Mouse (Mus musculus): ENCODE measurements around the gene Bcr. TPM values are rescaled to one million over a fixed set of nuclear protein-coding genes. Genes with fewer than 3 reads are reported as not detected.

Bcr gene
- polyA plus RNA-seq (2015; fragmentation: Nextera tagmentation; extraction: Ambion mirVana), result 11.7 and 12.9 TPM in 2 replicates

GRCm38 (mm10) chr10:75060217-75060842 is at the start of gene Bcr:
Gene Bcr, plus strand, starts transcription at chr10:75060592.
- no peaks in the 10 kb centered on the region for H3K9me3 ChIP-seq
- WGBS, result under 1% methylated on average over 54 of the region's 73 CpGs
- H3K27me3 ChIP-seq (replicated peaks), result peaks cover 3% of the 10 kb centered on the region; the same call in 1 of the 2 replicates
- H3K9ac ChIP-seq, result peak within 1 kb of the TSS; percentile 77
- ATAC-seq, result peak; percentile 89
- H3K4me2 ChIP-seq (replicated peaks), result peak within 1 kb of the TSS; percentile 90
- H3K4me3 ChIP-seq (replicated peaks), result peak within 1 kb of the TSS; percentile 91
- peaks cover 34% of the 10 kb centered on the region for H3K4me1 ChIP-seq (replicated peaks)
- no peak within 1 kb of the TSS; the same call in 1 of the 2 replicates for H3K27ac ChIP-seq
- no peaks in the 10 kb centered on the region for H3K36me3 ChIP-seq

GRCm38 (mm10) chr10:75010704-75011103 is 49.7 kb upstream of the Bcr start:
- Histone ChIP-seq H3K27me3 (replicated peaks) (no peaks in the 10 kb centered on the region), H3K4me1 (replicated peaks) (no peaks in the 10 kb centered on the region), H3K27ac (no peak overlapping the region), H3K9me3 (no peaks in the 10 kb centered on the region), H3K36me3 (no peaks in the 10 kb centered on the region), H3K4me3 (replicated peaks) (no peak overlapping the region), H3K4me2 (replicated peaks) (no peak overlapping the region), H3K9ac (no peak overlapping the region)
- WGBS, result 87% methylated on average over 15 of the region's 15 CpGs
- ATAC-seq, result no peak

- H3K27ac ChIP-seq, result no peak overlapping the region
- no peaks in the 10 kb centered on the region for H3K9me3 ChIP-seq
- no peak overlapping the region for H3K4me3 ChIP-seq (replicated peaks)
- no peak overlapping the region for H3K4me2 ChIP-seq (replicated peaks)
- no peak for ATAC-seq
- no peaks in the 10 kb centered on the region for H3K36me3 ChIP-seq
- H3K4me1 ChIP-seq (replicated peaks), result no peaks in the 10 kb centered on the region
- 67% methylated on average over 14 of the region's 14 CpGs for WGBS
- H3K27me3 ChIP-seq (replicated peaks), result no peaks in the 10 kb centered on the region
- H3K9ac ChIP-seq, result no peak overlapping the region
These were observed 44.9 kb upstream of the Bcr start for GRCm38 (mm10) chr10:75015465-75015864.

- Histone ChIP-seq H3K27ac (no peak overlapping the region), H3K9me3 (no peaks in the 10 kb centered on the region), H3K9ac (no peak overlapping the region), H3K4me2 (replicated peaks) (no peak overlapping the region), H3K4me3 (replicated peaks) (no peak overlapping the region), H3K4me1 (replicated peaks) (no peaks in the 10 kb centered on the region), H3K36me3 (no peaks in the 10 kb centered on the region), H3K27me3 (replicated peaks) (no peaks in the 10 kb centered on the region)
- ATAC-seq, result no peak
- 89% methylated on average over 4 of the region's 4 CpGs for WGBS
These were observed 43.9 kb upstream of the Bcr start for GRCm38 (mm10) chr10:75016481-75016880.

- no peak overlapping the region for H3K27ac ChIP-seq
- H3K4me3 ChIP-seq (replicated peaks), result no peak overlapping the region
- no peaks in the 10 kb centered on the region for H3K4me1 ChIP-seq (replicated peaks)
- no peaks in the 10 kb centered on the region for H3K36me3 ChIP-seq
- H3K27me3 ChIP-seq (replicated peaks), result no peaks in the 10 kb centered on the region
- no peak overlapping the region for H3K4me2 ChIP-seq (replicated peaks)
- no peaks in the 10 kb centered on the region for H3K9me3 ChIP-seq
- WGBS, result 28% methylated on average over 2 of the region's 2 CpGs
- H3K9ac ChIP-seq, result no peak overlapping the region
- no peak for ATAC-seq
These were observed 40.1 kb upstream of the Bcr start for GRCm38 (mm10) chr10:75020271-75020670.

- no peak overlapping the region for H3K4me2 ChIP-seq (replicated peaks)
- H3K4me3 ChIP-seq (replicated peaks), result no peak overlapping the region
- no peak overlapping the region for H3K27ac ChIP-seq
- H3K4me1 ChIP-seq (replicated peaks), result no peaks in the 10 kb centered on the region
- no peaks in the 10 kb centered on the region for H3K36me3 ChIP-seq
- H3K27me3 ChIP-seq (replicated peaks), result no peaks in the 10 kb centered on the region
- WGBS, result 13% methylated on average over 6 of the region's 6 CpGs
- peak; percentile 68; the same call in 1 of the 2 replicates for ATAC-seq
- no peaks in the 10 kb centered on the region for H3K9me3 ChIP-seq
- H3K9ac ChIP-seq, result no peak overlapping the region
These were observed 39.3 kb upstream of the Bcr start for GRCm38 (mm10) chr10:75021138-75021537.

- Histone ChIP-seq H3K9me3 (no peaks in the 10 kb centered on the region), H3K4me1 (replicated peaks) (no peaks in the 10 kb centered on the region), H3K27me3 (replicated peaks) (no peaks in the 10 kb centered on the region), H3K4me2 (replicated peaks) (no peak overlapping the region), H3K9ac (no peak overlapping the region), H3K4me3 (replicated peaks) (no peak overlapping the region), H3K27ac (no peak overlapping the region), H3K36me3 (no peaks in the 10 kb centered on the region)
- WGBS, result 71% methylated on average over 8 of the region's 8 CpGs
- ATAC-seq, result no peak
These were observed 33.9 kb upstream of the Bcr start for GRCm38 (mm10) chr10:75026491-75026890.

- Histone ChIP-seq H3K27me3 (replicated peaks) (no peaks in the 10 kb centered on the region), H3K4me3 (replicated peaks) (no peak overlapping the region), H3K4me1 (replicated peaks) (peaks cover 4% of the 10 kb centered on the region), H3K9ac (no peak overlapping the region), H3K9me3 (no peaks in the 10 kb centered on the region), H3K4me2 (replicated peaks) (no peak overlapping the region), H3K27ac (no peak overlapping the region), H3K36me3 (no peaks in the 10 kb centered on the region)
- WGBS, result 79% methylated on average over 8 of the region's 8 CpGs
- no peak for ATAC-seq
These were observed 31.6 kb upstream of the Bcr start for GRCm38 (mm10) chr10:75028743-75029142.

GRCm38 (mm10) chr10:75029677-75030076 is 30.7 kb upstream of the Bcr start:
- no peak for ATAC-seq
- H3K4me1 ChIP-seq (replicated peaks), result peaks cover 4% of the 10 kb centered on the region
- no peaks in the 10 kb centered on the region for H3K36me3 ChIP-seq
- H3K4me3 ChIP-seq (replicated peaks), result no peak overlapping the region
- H3K9ac ChIP-seq, result no peak overlapping the region
- no peaks in the 10 kb centered on the region for H3K9me3 ChIP-seq
- H3K27me3 ChIP-seq (replicated peaks), result no peaks in the 10 kb centered on the region
- H3K4me2 ChIP-seq (replicated peaks), result no peak overlapping the region
- WGBS, result 93% methylated on average over 3 of the region's 3 CpGs
- no peak overlapping the region for H3K27ac ChIP-seq

- 81% methylated on average over 3 of the region's 3 CpGs for WGBS
- Histone ChIP-seq H3K9me3 (no peaks in the 10 kb centered on the region), H3K27ac (no peak overlapping the region), H3K4me3 (replicated peaks) (no peak overlapping the region), H3K4me1 (replicated peaks) (peaks cover 4% of the 10 kb centered on the region), H3K27me3 (replicated peaks) (no peaks in the 10 kb centered on the region), H3K9ac (no peak overlapping the region), H3K36me3 (no peaks in the 10 kb centered on the region), H3K4me2 (replicated peaks) (no peak overlapping the region)
- no peak for ATAC-seq
These were observed 30.2 kb upstream of the Bcr start for GRCm38 (mm10) chr10:75030234-75030633.

GRCm38 (mm10) chr10:75031345-75032114 is 28.9 kb upstream of the Bcr start:
- Histone ChIP-seq H3K27me3 (replicated peaks) (no peaks in the 10 kb centered on the region), H3K4me2 (replicated peaks) (no peak overlapping the region), H3K36me3 (no peaks in the 10 kb centered on the region), H3K9me3 (no peaks in the 10 kb centered on the region), H3K27ac (no peak overlapping the region), H3K4me3 (replicated peaks) (no peak overlapping the region), H3K9ac (no peak overlapping the region), H3K4me1 (replicated peaks) (peaks cover 4% of the 10 kb centered on the region)
- WGBS, result 47% methylated on average over 5 of the region's 5 CpGs
- no peak for ATAC-seq

GRCm38 (mm10) chr10:75032395-75032794 is 28.0 kb upstream of the Bcr start, which contains the start of gene Rsph14:
Gene Rsph14, minus strand, starts transcription at chr10:75032586.
- H3K9me3 ChIP-seq, result no peaks in the 10 kb centered on the region
- no peaks in the 10 kb centered on the region for H3K27me3 ChIP-seq (replicated peaks)
- peaks cover 12% of the 10 kb centered on the region for H3K4me1 ChIP-seq (replicated peaks)
- H3K36me3 ChIP-seq, result no peaks in the 10 kb centered on the region
- no peak within 1 kb of the TSS for H3K9ac ChIP-seq
- no peak within 1 kb of the TSS for H3K4me3 ChIP-seq (replicated peaks)
- ATAC-seq, result no peak
- no peak within 1 kb of the TSS for H3K4me2 ChIP-seq (replicated peaks)
- H3K27ac ChIP-seq, result no peak within 1 kb of the TSS
- 20% methylated on average over 10 of the region's 10 CpGs for WGBS
